Mouse (Mus musculus): ENCODE results near the gene Wnt7a.

Wnt7a gene

GRCm38 (mm10) chr6:91410961-91411368 is at the start of gene Wnt7a:
Gene Wnt7a (minus strand): TSS chr6:91411363.
- DNase-seq: peak; percentile 76

DNA sequence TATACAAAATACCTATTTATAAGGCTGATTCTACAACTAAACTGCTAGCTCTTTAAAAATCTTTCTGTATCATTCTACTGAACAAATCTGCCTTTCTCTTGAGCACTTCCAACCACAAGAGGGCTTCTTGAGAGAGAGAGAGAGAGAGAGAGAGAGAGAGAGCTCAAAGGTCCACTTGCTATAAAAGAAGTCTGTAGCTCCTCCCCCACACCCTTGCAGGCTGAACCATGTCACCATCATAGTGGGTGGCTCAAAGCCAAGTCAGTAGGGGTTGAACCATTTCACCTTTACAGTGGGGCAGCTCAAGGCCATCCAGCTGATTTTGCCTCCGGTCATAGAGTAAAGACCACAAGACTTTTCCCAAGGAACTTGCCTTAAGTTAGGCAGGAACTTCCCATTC is 48.3 kb upstream of the Wnt7a start:
- no peak for DNase-seq

DNA sequence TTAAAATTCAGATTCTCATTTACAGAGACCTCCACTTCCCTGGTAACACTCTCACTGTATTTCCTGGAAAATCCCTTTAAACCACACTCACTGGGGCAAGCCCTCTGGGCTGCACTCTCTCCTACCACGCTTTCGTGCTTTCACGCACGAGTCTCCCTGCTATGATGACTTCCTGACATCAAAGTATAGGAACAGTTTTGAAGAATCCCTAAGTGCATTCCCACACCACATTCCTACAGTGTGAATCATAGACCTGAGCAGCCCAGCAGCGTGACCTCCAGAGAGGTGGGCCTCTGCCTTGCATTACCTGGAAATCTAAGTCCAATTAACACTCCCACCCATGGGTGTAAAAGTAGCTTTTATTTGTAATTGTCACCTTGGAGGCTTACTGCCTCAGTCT is 43.4 kb upstream of the Wnt7a start:
- DNase-seq: no peak

DNA sequence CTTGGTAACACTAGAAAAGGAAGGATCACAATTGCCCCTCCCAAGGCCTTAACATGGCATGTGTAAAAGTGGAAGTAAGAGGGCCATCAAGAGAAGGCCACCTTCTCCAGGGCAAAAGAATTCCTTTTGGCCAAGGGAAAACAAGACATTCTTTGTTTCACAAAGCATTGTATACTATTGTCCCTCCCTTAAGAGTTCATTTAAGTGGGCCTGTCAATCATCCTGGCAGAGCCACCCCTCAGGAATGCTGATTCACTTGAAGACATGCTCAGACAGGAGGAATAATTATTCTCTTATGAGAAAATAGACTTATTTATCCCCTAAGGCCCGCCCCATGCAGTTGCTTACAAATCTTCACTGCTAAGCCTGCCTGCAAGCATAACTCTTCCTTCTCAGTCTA is 40.9 kb upstream of the Wnt7a start:
- no peak for DNase-seq

- no peak for DNase-seq
Observed at GRCm38 (mm10) chr6:91449472-91450225, 38.5 kb upstream of the Wnt7a start.

- no peak for DNase-seq
Observed at GRCm38 (mm10) chr6:91445316-91445715, 34.2 kb upstream of the Wnt7a start.

DNA sequence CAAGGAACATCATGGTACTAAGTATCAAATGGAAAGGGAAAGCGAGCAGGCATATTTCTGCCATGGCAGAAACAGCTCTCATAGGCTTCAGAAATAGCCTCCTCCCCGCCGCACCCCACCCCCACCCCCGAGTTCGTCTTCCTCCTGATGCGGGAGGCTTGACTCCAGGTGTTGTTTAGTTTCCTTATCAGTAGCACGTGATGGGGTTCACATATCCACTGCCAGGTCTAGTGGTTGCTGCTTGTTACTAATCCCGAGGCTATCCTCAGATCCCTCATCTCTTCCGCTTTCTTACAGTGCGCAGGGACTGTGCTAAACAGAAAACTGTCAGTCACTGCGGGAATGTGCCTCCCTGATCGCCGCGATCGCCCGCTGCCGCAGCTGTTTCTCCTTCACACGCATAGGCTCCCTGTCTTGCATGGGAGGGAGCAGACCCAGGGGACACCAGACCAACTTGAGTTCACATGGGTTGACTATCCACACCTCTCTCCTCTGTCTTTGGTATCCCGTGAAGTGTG is 30.0 kb upstream of the Wnt7a start:
- peak; percentile 16 for DNase-seq

GRCm38 (mm10) chr6:91440474-91441144 is 29.4 kb upstream of the Wnt7a start:
- DNase-seq: peak; percentile 96

GRCm38 (mm10) chr6:91424151-91424550 is 13.0 kb upstream of the Wnt7a start:
- DNase-seq: no peak

DNA sequence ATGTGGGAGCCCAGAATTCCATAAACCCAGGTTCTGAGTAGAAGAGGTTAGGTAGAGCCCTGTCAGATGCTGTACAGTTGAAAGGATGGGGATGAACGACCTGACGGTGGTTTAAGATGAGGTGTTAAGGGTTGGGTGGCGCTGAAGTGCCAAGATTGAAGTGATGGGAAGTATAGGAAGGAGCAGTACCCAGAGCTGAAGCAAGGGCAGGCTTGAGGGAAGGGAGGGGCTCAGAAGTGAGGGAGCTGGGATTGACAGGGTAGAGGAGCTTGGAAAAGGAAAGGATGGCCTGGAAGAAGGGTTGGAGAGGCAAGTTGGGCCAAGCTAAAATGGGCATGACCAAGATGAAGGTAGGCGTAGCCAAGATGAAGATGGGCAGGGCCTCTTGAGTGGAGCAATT is 10.5 kb upstream of the Wnt7a start:
- DNase-seq: no peak

GRCm38 (mm10) chr6:91417291-91417845 is 6.2 kb upstream of the Wnt7a start:
- no peak for DNase-seq

- peak; percentile 5 for DNase-seq
Observed at GRCm38 (mm10) chr6:91416146-91416545, 5.0 kb upstream of the Wnt7a start.

- peak; percentile 51 for DNase-seq
Observed at GRCm38 (mm10) chr6:91414890-91415289, 3.7 kb upstream of the Wnt7a start.

GRCm38 (mm10) chr6:91411369-91411981 is 312 bp upstream of the Wnt7a start:
- DNase-seq: peak; percentile 94

DNA sequence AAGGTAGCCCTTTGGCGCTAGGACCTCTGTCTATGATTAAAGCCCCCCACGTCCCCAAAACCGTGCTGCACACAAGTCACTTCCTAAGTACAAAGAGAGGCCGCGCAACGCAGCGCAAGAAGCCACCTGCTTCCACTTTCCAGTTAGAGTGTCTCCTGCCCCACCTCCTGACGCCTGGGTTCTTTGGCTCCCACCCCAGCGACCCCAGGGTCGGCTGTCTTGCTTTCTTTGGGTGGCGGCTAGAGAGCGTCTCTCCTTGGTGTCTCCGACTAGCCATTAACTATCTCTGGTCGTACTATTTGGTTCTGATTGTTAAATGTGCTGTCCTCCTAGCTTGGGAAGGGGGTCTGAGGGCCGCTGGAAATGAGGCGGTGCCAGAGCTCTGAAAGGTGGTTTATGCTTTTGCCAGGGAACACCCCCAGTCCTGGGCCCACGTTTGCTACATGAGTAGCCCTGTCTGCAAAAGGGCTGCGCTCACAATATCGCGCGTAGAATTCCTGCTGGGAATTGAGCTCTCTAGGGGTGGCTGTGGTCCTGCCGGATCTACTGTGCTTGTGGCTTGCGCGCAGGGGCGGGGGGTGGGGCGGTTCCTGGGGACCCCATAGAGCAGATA is 889 bp downstream of the Wnt7a start:
- DNase-seq: peak; percentile 65

- DNase-seq: peak; percentile 83
Observed at GRCm38 (mm10) chr6:91409448-91410167, 1.6 kb downstream of the Wnt7a start.

- DNase-seq: peak; percentile 83
Observed at GRCm38 (mm10) chr6:91408616-91409015, 2.5 kb downstream of the Wnt7a start.

DNA sequence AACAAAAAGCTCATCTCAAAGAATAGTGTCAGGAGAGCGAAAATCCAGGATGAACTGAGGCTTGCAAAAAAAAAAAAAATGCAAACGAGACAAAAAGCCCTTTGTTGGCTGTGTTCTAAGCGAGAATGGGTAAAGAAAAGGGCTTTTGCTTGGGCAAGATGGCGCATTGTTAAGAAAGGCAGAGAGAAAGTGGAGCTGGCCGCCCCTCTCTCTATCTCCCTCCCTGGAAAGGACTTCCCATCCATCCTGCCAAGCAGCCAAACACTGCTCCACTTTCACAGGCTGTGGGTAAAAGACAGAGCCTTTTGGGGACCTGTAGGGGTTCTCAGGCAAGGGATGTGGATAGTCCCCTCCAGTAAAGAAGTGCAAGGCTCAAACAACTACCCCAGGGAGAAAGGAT is 9.6 kb downstream of the Wnt7a start:
- peak; percentile 15 for DNase-seq

DNA sequence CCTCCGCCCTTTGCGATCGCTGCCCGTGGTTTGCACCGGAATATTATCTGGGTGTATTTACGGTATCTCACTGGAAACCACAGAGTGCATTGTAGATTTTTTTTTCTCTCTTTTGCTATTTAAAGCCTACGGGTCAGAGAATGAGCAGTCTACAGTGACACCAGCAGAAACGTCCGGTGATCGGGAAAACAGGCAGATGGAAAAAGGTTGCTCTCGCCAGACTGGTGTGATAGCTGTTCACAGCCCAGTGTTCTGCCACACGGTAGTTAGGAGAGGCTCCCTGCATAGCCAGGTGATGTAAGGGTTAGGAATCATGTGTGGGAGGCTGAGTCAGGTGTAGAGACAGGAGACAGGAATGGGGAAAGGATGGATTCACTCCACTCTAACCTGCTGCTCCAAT is 10.6 kb downstream of the Wnt7a start:
- DNase-seq: peak; percentile 48

- no peak for DNase-seq
Observed at GRCm38 (mm10) chr6:91392475-91393174, 18.5 kb downstream of the Wnt7a start.

- DNase-seq: no peak
Observed at GRCm38 (mm10) chr6:91389141-91389540, 22.0 kb downstream of the Wnt7a start.

DNA sequence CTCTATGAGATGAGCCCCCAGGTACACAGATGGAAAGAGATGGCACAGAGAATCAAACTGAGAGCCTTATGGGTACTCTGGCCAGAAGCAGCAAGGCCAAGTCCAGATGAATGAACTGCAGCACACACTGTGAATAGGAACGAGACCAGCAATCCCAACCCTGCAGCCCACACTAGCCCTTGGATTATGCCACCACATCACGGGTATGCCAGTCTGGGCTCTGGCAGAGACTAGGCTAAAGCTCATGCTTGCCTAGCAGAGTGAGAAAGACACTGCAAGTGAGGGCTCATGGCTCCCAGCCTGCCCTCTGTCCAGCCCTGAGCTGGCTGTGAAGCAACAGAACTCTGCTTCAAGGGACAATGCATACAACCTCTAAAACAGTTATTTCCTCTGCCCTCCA is 26.7 kb downstream of the Wnt7a start:
- DNase-seq: no peak
